7 mouse cellular contexts compared by ENCODE assay signal in the genomic region with DNA sequence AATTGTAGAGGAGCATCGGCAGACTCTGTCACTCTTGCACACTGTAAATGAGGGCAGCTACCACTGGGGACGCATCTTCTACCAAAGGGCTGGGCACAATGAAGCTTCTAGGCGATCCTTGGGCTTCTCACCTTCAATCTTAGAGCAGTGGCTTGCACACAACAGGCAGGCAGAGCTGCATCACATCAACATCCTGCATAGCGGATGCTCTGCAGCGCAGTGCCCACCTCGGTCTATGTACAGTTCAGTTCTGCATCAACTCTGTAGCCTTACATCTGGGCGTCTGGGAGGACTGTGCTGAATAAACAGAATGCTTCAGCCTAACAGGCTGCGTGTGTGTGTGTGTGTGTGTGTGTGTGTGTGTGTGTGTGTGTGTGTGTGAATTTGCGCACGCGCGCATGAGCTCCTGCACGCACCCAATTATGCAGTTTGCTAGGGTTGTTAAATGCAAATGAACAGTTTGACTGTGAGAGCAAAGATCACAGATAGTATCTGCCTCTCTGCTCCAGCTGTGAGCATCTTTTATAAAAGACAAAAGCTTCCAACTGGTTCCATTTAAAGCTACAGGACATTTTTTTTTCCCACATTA.
DNase-seq lines count a peak whose midpoint lies in the region; ATAC-seq and TF ChIP-seq lines count a peak whose summit lies in the region.

No protein-coding gene starts in this region.

- H3K4me1 ChIP-seq in forebrain, embryonic 12.5 days, result peaks cover 21% of the 10 kb centered on the region
- peaks cover 7% of the 10 kb centered on the region for H3K4me1 ChIP-seq in limb, embryonic 10.5 days

- no peaks in the 10 kb centered on the region for H3K9me3 ChIP-seq in forebrain, embryonic 12.5 days
- no peaks in the 10 kb centered on the region for H3K9me3 ChIP-seq in limb, embryonic 10.5 days (replicated peaks)

- peak; percentile 90 for DNase-seq in brain, embryonic 14.5 days (ENCODE audit: low read depth)
- peak; percentile 21 for DNase-seq in kidney, adult 9 months
- peak; percentile 31 for DNase-seq in limb, embryonic 10.5 days (ENCODE audit: low spot score)
- peak; percentile 54 for DNase-seq in right cerebral cortex, postnatal 36 days (ENCODE audit: low spot score in 2 of 2)
- DNase-seq in heart, adult 8-10 months (ENCODE audit: low spot score), result no peak

- no peaks in the 10 kb centered on the region for H3K27me3 ChIP-seq in forebrain, embryonic 12.5 days
- H3K27me3 ChIP-seq in limb, embryonic 10.5 days (ENCODE audit: low read depth, poor library complexity, severe bottlenecking), result no peaks in the 10 kb centered on the region

- H3K27ac ChIP-seq in forebrain, embryonic 12.5 days, result peak overlapping the region; percentile 78
- H3K27ac ChIP-seq in limb, embryonic 10.5 days, result no peak overlapping the region

- no peaks in the 10 kb centered on the region for H3K36me3 ChIP-seq in forebrain, embryonic 12.5 days (replicated peaks)
- H3K36me3 ChIP-seq in limb, embryonic 10.5 days, result no peaks in the 10 kb centered on the region

- no peak for TF ChIP-seq POLR2A in brain, embryonic 14.5 days (IDR thresholded peaks at IDR 0.05; ENCODE audit: borderline replicate concordance, extremely low read depth, insufficient read depth, insufficient read length, poor library complexity, severe bottlenecking)

- 0 out of 2 replicates have a peak, but pooled peaks have one; percentile 1 for TF ChIP-seq CTCF in brain, embryonic 14.5 days (IDR thresholded peaks at IDR 0.05; ENCODE audit: borderline replicate concordance, extremely low read depth, insufficient read depth, insufficient read length)

- peak overlapping the region; percentile 35 for H3K4me2 ChIP-seq in forebrain, embryonic 12.5 days

- peak; percentile 37 for ATAC-seq in CD4-positive, CD25-positive, alpha-beta regulatory T cell, adult 4 months
- peak; percentile 84 for ATAC-seq in forebrain, embryonic 12.5 days (ENCODE audit: low FRiP score)

- 10% methylated on average over 13 of the region's 13 CpGs for WGBS in forebrain, embryonic 12.5 days
- WGBS in limb, embryonic 10.5 days, result 25% methylated on average over 13 of the region's 13 CpGs

- peak overlapping the region; percentile 20 for H3K4me3 ChIP-seq in forebrain, embryonic 12.5 days (replicated peaks)
- no peak overlapping the region for H3K4me3 ChIP-seq in limb, embryonic 10.5 days

- 0 out of 2 replicates have a peak overlapping the region, but pooled peaks have one; percentile 1 for H3K9ac ChIP-seq in forebrain, embryonic 12.5 days
